Mouse (Mus musculus): ENCODE data around the gene Gm13276.
"Not testable (repeated sequence)": the region's sequence is repeated elsewhere in the genome, so short reads cannot be mapped to it uniquely, and the experiment has no call there.

- not testable (repeated sequence) for TF ChIP-seq CTCF, EP300 (IDR thresholded peaks at IDR 0.05)
Measured at GRCm38 (mm10) chr4:88827116-88827515, 41.6 kb downstream of the Gm13276 start, which contains the start of gene Ifna6.
